Mouse (Mus musculus): ENCODE data around the gene Zfp853. TPM values are rescaled to one million over a fixed set of nuclear protein-coding genes. Genes with fewer than 3 reads are reported as not detected.

Gene Zfp853
- total and polyA plus RNA-seq, 3 experiments = 0.13 to 0.39 (median 0.14) TPM

DNA sequence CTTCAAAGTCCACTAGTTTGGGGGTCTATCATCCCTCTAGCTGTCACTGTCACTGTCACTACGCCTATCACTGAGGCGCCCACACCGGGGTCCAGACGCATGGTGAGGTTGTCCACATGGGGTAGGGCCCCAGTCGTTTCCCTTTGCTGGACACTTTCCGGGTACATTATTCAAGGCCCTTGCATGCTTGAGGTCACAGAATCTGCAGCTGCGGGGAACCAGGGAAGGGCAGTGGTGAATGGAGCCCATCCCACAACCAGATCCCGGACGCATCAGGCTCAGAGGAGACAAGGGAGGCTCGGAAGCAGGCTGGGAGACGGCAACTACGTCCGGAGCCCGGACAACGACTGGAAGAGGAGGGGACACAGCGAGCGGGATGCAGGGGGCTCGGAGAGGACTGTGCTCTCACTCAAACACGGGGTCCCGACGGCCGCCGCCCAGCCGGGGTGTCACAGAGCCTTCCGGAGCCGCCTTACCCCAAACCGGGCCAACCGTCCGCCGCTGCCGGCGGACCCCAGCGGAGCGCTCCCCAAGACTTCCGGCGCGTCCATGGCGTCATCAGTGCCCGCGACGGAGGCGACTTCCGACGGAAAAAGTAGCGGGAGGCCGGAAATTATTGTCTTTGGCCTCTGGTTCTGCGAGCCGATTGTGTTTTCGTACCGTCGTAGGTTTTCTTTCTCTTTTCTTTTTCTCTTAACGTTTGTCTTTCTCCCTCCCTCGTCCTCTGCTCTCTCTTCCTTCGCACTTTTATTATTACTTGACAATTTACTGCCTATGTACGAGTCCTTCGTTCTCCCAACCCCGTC, 35.5 kb upstream of the Zfp853 start, which contains the start of gene Zdhhc4:
Gene Zdhhc4, minus strand, starts transcription at position 567 of the 806 bp plus-strand sequence.
- DNase-seq = peak; percentile 92 to 97
- no peaks in the 10 kb centered on the region for H3K27me3 ChIP-seq (ENCODE audit: control insufficient read depth, insufficient read depth, low read length)
- H3K79me2 ChIP-seq (replicated peaks; ENCODE audit: control insufficient read depth, insufficient read depth, low read length) = no peaks in the 10 kb centered on the region
- intact Hi-C loops (cut with DNase I) = loop anchor here (1.0 kb wide), 1 partner anchor 14 kb away; the partner anchor contains the start of gene E130309D02Rik
- peak within 1 kb of the TSS; percentile 88 for H3K4me3 ChIP-seq
- WGBS = under 1% methylated on average over 57 of the region's 57 CpGs
- H3K27ac ChIP-seq = peak within 1 kb of the TSS; percentile 77
- no peaks in the 10 kb centered on the region for H3K36me3 ChIP-seq (ENCODE audit: control insufficient read depth, insufficient read depth, low read length)
- H3K4me1 ChIP-seq (ENCODE audit: control insufficient read depth, insufficient read depth, low read length) = peaks cover 1% of the 10 kb centered on the region; the same call in 1 of the 2 replicates
- TF ChIP-seq CTCF (IDR thresholded peaks at IDR 0.05) (no peak), EP300 (IDR thresholded peaks at IDR 0.05; ENCODE audit: insufficient read depth, low read depth, low read length) (0 out of 2 replicates have a peak, but pooled peaks have one; percentile 40), POLR2A (IDR thresholded peaks at IDR 0.05; ENCODE audit: insufficient read depth, low read depth, low read length) (peak; percentile 80)
- peak within 1 kb of the TSS; percentile 89 for H3K9ac ChIP-seq (ENCODE audit: low read depth, low read length)

DNA sequence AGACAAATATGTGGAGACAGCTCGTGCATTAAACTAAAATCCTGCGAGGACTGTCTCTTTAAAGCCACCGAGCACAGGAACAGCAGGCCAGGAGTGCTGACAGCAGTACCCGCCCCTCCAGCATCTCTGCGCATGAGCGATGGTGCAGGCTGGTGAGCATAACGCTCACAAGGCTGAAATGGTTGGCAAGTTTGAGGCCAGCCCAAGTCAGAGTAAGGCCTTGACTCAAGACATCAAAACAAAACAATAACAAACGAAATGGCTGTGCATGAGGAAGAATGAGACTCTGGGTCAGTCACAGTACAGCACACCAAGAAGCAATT, 23.8 kb upstream of the Zfp853 start:
- intact Hi-C loops (cut with DNase I) = no loop called here
- no peak for DNase-seq
- Histone ChIP-seq H3K27ac (no peak overlapping the region), H3K9ac (ENCODE audit: low read depth, low read length) (no peak overlapping the region), H3K27me3 (ENCODE audit: control insufficient read depth, insufficient read depth, low read length) (no peaks in the 10 kb centered on the region), H3K36me3 (ENCODE audit: control insufficient read depth, insufficient read depth, low read length) (peaks cover 2% of the 10 kb centered on the region; the same call in 1 of the 2 replicates), H3K4me3 (no peak overlapping the region), H3K4me1 (ENCODE audit: control insufficient read depth, insufficient read depth, low read length) (peaks cover 7% of the 10 kb centered on the region), H3K79me2 (replicated peaks; ENCODE audit: control insufficient read depth, insufficient read depth, low read length) (no peaks in the 10 kb centered on the region)
- WGBS = 86% methylated on average over 8 of the region's 8 CpGs
- TF ChIP-seq EP300 (IDR thresholded peaks at IDR 0.05; ENCODE audit: insufficient read depth, low read depth, low read length) = no peak

DNA sequence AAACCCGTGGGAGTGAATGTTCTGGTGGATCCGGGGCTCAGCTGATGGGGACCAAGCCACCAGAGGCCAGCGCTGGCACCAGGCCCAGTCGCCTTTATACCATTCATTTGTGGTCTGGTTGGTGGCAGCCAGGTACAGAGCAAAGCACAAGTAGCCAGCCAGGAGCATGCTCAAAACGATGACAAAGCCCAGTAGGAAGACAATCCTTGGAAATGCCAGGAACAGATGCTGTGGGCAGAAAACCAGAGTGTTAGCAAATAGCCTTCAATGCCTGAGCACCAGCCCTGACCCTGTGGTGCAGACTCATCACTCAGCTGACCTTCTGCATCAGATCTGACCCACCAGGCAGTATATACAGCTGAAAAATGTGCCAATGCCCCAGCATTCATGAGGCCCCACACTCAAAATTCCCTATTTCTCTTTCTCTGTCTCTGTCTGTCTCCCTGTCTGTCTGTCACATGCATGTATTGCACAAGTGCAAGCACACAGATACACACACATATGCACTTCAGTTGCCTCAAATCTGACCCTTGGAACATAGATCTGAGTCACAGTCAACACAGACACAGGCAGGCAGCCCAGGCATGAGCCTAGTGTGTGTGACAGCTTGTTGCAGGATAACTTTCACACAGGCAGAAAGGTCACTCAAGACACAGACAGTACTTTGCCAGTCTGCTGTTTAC, 23.3 kb upstream of the Zfp853 start:
- H3K79me2 ChIP-seq (replicated peaks; ENCODE audit: control insufficient read depth, insufficient read depth, low read length) = peaks cover 3% of the 10 kb centered on the region; the same call in 1 of the 2 replicates
- H3K9ac ChIP-seq (ENCODE audit: low read depth, low read length) = no peak overlapping the region
- no peak for DNase-seq
- H3K4me3 ChIP-seq = no peak overlapping the region
- no peak overlapping the region for H3K27ac ChIP-seq
- 83% methylated on average over 5 of the region's 5 CpGs for WGBS
- no peaks in the 10 kb centered on the region for H3K27me3 ChIP-seq (ENCODE audit: control insufficient read depth, insufficient read depth, low read length)
- TF ChIP-seq CTCF (IDR thresholded peaks at IDR 0.05) (no peak), EP300 (IDR thresholded peaks at IDR 0.05; ENCODE audit: insufficient read depth, low read depth, low read length) (no peak), POLR2A (IDR thresholded peaks at IDR 0.05; ENCODE audit: insufficient read depth, low read depth, low read length) (no peak)
- intact Hi-C loops (cut with DNase I) = no loop called here
- peaks cover 2% of the 10 kb centered on the region; the same call in 1 of the 2 replicates for H3K36me3 ChIP-seq (ENCODE audit: control insufficient read depth, insufficient read depth, low read length)
- H3K4me1 ChIP-seq (ENCODE audit: control insufficient read depth, insufficient read depth, low read length) = peaks cover 7% of the 10 kb centered on the region

DNA sequence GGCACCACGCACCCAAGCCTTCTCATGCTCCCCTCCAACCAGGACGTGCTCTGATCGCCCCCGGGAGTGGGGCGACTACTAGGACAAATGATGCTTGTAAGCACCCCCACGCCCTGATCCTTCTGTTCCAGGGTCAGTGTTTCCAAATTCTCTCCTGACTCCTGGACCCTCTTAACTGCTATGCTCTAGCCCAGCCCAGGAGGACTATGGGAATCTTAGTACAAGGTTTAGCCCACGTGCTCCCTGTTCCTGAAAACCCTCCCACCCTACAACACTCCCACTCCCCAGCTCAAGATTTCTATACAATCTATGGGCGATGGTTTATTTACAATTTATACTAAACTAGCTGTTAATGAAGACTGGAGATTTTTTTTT, 22.1 kb upstream of the Zfp853 start:
- Histone ChIP-seq H3K36me3 (ENCODE audit: control insufficient read depth, insufficient read depth, low read length) (peaks cover 2% of the 10 kb centered on the region; the same call in 1 of the 2 replicates), H3K9ac (ENCODE audit: low read depth, low read length) (0 out of 2 replicates have a peak overlapping the region, but pooled peaks have one; percentile 46), H3K27ac (no peak overlapping the region), H3K4me3 (peak overlapping the region; percentile 9; the same call in 1 of the 2 replicates), H3K4me1 (ENCODE audit: control insufficient read depth, insufficient read depth, low read length) (peaks cover 7% of the 10 kb centered on the region), H3K27me3 (ENCODE audit: control insufficient read depth, insufficient read depth, low read length) (no peaks in the 10 kb centered on the region), H3K79me2 (replicated peaks; ENCODE audit: control insufficient read depth, insufficient read depth, low read length) (peaks cover 3% of the 10 kb centered on the region; the same call in 1 of the 2 replicates)
- DNase-seq = no peak
- intact Hi-C loops (cut with DNase I) = loop anchor here (1.0 kb wide), 2 partner anchors 14 to 135 kb away; partner anchors contain the start of genes Rbak and Zdhhc4
- TF ChIP-seq EP300 (IDR thresholded peaks at IDR 0.05; ENCODE audit: insufficient read depth, low read depth, low read length) (no peak), POLR2A (IDR thresholded peaks at IDR 0.05; ENCODE audit: insufficient read depth, low read depth, low read length) (no peak), CTCF (IDR thresholded peaks at IDR 0.05) (no peak)
- WGBS = 22% methylated on average over 8 of the region's 8 CpGs

DNA sequence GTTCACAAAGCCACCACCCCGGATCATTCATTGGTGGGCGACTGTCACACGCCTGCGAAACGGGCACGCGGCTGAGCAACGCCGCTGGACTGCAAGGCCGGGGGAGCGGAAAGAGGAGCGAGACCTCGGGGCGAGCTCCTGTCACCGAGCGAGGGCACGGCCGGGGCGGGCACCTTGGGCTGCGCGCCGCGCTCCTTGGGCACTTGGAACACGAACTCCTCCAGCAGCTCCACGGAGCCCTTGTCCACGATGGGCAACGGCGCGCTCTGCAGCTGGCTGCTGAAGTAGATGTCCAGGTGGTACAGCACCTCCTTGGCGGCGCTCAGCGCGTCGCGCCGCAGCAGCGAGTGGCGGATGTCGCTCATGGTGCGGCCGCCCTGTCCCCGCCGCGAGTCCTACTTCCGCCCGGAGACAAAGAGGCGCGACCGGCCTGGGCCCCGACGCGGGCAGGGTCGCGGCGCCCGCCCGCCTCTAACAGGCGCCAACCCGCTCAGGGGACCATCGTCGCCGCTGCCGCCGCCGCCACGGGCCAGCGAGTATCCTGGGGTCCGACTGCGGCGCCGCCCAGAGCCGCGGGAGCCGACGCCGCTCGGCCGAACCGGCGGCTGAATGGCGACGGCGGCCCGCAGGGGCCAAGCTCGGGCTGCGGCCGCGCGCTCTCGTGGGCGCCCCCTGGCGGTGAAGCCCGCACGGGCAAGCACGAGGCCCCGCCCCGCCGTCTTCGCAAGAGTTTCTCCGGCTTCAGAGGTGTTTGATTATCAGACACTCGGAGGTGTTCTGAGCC, 21.5 kb upstream of the Zfp853 start, which contains the start of gene E130309D02Rik:
Gene E130309D02Rik, minus strand, starts transcription at position 631 of the 784 bp plus-strand sequence.
- peaks cover 2% of the 10 kb centered on the region; the same call in 1 of the 2 replicates for H3K36me3 ChIP-seq (ENCODE audit: control insufficient read depth, insufficient read depth, low read length)
- DNase-seq = peak; percentile 93 to 96
- peak within 1 kb of the TSS; percentile 81 for H3K4me3 ChIP-seq
- intact Hi-C loops (cut with DNase I) = loop anchor here (1.0 to 5.0 kb wide), 4 partner anchors 14 to 1852 kb away; partner anchors contain the start of genes Cpsf4, Kdelr2, Ptcd1 and Rbak
- WGBS = under 1% methylated on average over 101 of the region's 101 CpGs
- TF ChIP-seq POLR2A (IDR thresholded peaks at IDR 0.05; ENCODE audit: insufficient read depth, low read depth, low read length) (peak; percentile 40; the same call in 1 of the 2 replicates), CTCF (IDR thresholded peaks at IDR 0.05) (peak; percentile 88), EP300 (IDR thresholded peaks at IDR 0.05; ENCODE audit: insufficient read depth, low read depth, low read length) (no peak)
- peaks cover 3% of the 10 kb centered on the region; the same call in 1 of the 2 replicates for H3K79me2 ChIP-seq (replicated peaks; ENCODE audit: control insufficient read depth, insufficient read depth, low read length)
- peak within 1 kb of the TSS; percentile 97 for H3K9ac ChIP-seq (ENCODE audit: low read depth, low read length)
- H3K27me3 ChIP-seq (ENCODE audit: control insufficient read depth, insufficient read depth, low read length) = no peaks in the 10 kb centered on the region
- peak within 1 kb of the TSS; percentile 92 for H3K27ac ChIP-seq
- H3K4me1 ChIP-seq (ENCODE audit: control insufficient read depth, insufficient read depth, low read length) = peaks cover 7% of the 10 kb centered on the region
